Mouse (Mus musculus) thymus, adult 2 months (tissue): ENCODE results near the gene Fam241b.

ENCODE experiments used
- CTCF ChIP-seq: fragments of 200-500 bp; IDR thresholded peaks from 2 replicates; pipeline ENCODE4 v1.5.1; 2012; ENCODE audit warnings: mild to moderate bottlenecking, control low read depth, low read length, moderate library complexity, borderline replicate concordance; ENCODE audit not compliant: control insufficient read depth, poor library complexity, insufficient read depth; ENCODE audit errors: extremely low read depth
- POLR2A ChIP-seq: fragments of 200-500 bp; IDR thresholded peaks from 2 replicates; pipeline ENCODE4 v1.6.1; 2012; ENCODE audit warnings: mild to moderate bottlenecking, low read length, control low read depth, moderate library complexity; ENCODE audit not compliant: control insufficient read depth, poor library complexity, insufficient read depth; ENCODE audit errors: extremely low read depth

GRCm38 (mm10) chr10:62181701-62182100, 38.0 kb upstream of the Fam241b start:
- TF ChIP-seq CTCF: no peak
- TF ChIP-seq POLR2A: no peak
